Mouse (Mus musculus): ENCODE data around the gene Calm5.
"Not testable (repeated sequence)": the region's sequence is repeated elsewhere in the genome, so short reads cannot be mapped to it uniquely, and the experiment has no call there.

Calm5 gene

GRCm38 (mm10) chr13:3853648-3854333 lies at the start of gene Calm5:
Calm5 (plus strand) TSS chr13:3854173.
- DNase-seq: not testable (repeated sequence)

- DNase-seq: no peak
These were observed 49.8 kb upstream of the Calm5 start, which contains the start of gene Calml3 for GRCm38 (mm10) chr13:3804186-3804585. Calml3 (minus strand) TSS chr13:3804316.

GRCm38 (mm10) chr13:3805132-3805531 lies 48.8 kb upstream of the Calm5 start:
- DNase-seq: no peak

DNA sequence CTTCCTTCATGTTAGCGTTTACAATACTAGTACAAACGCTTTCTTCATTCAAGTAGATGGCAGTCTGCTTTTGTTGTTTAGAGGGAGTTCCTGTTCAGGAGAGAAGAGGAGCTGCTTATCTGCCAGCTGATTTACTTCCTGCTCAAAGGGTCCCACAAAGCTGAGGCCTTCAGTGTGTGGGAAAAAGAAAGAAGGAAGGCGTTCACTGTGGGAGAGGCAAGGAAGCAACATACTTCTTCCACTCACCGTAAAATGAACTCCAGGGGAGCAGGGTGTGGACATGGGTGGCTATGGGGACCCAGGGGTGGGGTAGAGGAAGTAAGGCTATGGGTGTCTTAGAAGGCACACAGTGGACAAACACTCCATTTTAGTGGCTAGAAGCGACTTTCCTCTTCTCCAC lies 48.3 kb upstream of the Calm5 start:
- no peak for DNase-seq

- DNase-seq: no peak
These were observed 46.7 kb upstream of the Calm5 start for GRCm38 (mm10) chr13:3807131-3807827.

GRCm38 (mm10) chr13:3818012-3818739 lies 35.8 kb upstream of the Calm5 start:
- DNase-seq: no peak

GRCm38 (mm10) chr13:3818740-3819076 lies 35.3 kb upstream of the Calm5 start:
- DNase-seq: no peak

DNA sequence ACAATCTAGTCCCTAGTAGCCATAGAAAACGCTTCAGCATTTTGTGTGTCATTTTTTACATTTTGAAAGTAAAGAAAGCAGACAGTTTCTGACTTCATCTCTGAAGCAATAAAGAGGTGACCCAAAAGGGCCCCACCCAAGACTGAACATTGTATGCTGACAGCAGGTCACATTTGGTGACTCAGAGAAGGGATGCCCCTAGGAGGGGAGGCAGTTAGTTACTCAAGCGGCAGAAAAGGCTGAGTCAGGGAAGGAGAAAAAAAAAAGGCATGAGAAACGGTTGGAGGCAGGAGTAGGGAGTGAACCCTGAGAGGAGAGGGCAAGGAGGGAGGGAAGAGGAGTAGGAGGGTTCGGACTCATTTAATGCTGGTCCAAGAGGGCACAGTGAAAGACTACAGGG lies 31.9 kb upstream of the Calm5 start:
- no peak for DNase-seq

- DNase-seq: no peak
These were observed 28.2 kb upstream of the Calm5 start for GRCm38 (mm10) chr13:3825726-3826125.

DNA sequence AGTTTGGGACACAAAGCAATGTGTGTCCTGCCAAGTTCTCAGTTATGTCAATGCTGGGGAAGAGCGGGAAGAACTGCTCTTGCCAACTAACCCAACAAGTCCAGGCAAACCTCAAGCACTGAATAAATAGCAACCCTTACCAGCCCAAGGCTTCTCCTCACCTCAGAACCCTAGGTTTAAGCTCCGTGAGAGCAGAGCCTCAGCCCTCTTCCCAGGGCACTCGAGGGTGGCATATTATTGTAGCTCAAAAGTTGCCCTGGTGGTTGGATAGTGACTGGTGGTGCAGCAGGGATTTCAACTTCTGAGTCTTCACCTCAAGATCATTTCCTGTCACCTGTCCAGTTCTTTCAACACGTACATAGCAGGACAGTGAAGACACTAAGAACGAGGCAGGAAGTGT lies 22.4 kb upstream of the Calm5 start:
- no peak for DNase-seq

GRCm38 (mm10) chr13:3831994-3832393 lies 22.0 kb upstream of the Calm5 start:
- no peak for DNase-seq

- no peak for DNase-seq
These were observed 21.5 kb upstream of the Calm5 start for GRCm38 (mm10) chr13:3832450-3832849.

DNA sequence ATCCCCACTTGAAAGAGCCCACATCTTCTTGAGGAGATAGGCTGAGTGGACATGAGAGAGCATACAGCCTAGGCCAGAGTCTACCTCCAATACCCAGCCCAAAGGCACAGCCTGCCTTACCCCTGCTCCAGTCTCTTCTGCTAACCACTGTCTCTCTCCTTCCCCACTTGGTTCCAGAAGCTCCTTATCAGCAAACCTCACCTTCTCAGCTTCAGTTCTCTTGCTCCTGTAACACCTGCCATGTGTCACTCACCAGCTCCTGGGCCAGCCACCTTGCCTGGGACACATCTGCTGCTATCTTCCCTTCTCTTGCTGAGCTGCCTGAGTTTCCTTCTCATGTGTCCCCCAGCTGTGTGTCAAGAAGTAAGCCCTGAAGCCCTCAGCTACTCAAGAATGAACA lies 20.3 kb upstream of the Calm5 start:
- not testable (repeated sequence) for DNase-seq

DNA sequence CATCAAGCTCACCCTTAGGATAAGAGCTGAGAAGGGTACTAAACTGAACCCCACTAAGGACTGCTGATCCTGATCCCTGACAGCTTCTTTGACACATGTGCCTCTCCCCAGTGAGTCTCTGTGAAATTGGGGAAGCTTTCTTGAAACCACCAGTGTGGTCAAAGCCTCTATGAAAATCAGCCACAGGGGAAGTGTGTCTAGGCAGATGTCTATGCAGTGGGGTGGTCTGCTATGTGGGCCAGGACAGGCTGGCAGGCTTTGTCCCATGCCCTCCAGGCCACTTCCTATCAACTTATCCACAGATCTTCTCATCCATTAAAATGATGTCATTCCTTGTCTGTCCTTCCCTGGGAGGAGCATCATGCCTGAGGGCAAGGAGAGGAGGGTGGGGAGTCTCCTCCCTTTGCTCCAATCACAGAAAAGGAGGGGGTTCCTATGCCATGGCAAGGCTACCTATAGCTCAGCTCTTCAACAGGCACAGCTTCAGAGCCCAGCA lies 16.6 kb upstream of the Calm5 start, which contains the start of gene Calm4:
TSS of gene Calm4 (plus strand) at position 446 of the 496 bp plus-strand sequence.
- not testable (repeated sequence) for DNase-seq

DNA sequence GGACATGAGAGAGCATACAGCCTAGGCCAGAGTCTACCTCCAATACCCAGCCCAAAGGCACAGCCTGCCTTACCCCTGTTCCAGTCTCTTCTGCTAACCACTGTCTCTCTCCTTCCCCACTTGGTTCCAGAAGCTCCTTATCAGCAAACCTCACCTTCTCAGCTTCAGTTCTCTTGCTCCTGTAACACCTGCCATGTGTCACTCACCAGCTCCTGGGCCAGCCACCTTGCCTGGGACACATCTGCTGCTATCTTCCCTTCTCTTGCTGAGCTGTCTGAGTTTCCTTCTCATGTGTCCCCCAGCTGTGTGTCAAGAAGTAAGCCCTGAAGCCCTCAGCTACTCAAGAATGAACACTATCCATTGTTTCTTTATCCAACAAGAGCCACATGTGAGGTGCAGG lies 13.3 kb upstream of the Calm5 start:
- DNase-seq: not testable (repeated sequence)

DNA sequence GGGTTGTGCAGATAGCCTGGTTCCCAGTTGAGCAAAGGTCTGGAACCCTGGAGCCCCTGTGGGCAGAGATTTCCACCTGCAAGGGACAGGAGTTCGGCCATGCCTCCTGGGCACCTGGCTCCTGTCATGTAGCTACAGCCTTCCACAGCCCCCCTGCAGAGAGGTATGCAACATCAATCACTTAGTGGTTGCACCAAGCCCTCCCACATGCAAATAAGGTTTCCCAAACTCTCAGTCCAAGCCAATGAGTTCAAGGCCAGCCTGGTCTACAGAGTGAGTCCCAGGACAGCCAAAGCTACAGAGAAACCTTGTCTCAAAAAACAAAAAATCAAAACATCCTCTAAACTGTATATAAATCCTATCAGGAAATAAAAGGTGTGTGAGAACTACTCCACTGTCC lies 3.6 kb upstream of the Calm5 start:
- no peak for DNase-seq

DNA sequence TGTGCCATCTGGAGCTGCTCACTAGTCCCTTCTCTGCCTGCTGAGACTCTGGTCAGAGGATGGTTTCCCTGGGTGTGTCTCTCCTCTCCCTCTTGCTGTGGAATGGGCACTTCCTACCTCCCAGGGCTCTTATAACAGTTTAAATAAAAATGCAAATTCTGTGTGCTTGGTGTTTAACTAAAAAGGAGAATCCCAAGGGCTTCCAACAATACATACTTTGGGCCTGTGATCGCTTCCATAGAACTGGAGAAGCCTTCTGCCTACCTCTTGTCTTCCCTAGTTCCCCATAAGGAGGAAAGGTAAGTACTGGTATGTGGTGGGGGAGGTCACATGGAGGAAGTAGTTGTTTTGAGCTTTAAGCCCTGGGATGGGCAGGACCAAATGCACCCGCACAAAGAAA lies 883 bp downstream of the Calm5 start:
- DNase-seq: no peak

DNA sequence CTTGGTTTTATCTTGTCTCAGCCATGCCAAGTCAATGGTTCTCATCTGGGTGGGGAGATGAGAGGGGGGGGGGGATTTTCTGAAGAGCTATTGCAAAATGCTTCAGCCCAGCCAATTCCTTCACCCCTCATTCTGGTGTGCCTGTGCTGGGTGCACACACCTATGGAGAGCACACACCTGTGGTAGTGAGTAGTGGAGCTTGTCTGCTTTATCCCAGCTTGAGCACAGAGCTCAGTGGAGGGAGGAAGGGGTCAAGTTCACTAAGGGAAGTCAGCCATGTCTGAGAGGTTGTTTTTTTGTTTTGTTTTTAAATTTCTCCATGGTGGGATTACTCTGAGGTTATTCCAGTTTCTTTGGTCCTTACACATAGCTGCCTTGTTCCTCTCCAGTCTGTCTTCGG lies 2.3 kb downstream of the Calm5 start:
- DNase-seq: no peak

- DNase-seq: no peak
These were observed 7.3 kb downstream of the Calm5 start for GRCm38 (mm10) chr13:3861251-3861650.

DNA sequence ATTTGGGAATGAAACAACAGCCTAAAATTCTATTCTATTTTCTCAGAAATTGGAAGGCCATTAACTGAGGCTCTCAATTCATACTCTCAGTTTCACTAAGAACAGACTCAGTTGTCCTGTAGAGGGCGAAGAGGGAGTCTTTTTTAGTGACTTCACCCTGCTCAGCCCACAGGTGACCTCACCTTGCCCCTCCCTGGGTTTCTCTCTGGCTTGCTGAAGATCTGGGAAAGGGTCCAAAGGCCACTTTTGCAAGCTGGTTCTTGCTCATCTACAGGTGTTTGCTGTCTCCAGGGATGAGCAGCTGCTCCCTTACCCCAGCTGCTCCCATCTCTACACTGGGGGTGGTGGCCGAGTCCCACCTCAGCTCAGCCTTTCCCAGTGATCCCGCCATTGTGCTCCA lies 8.4 kb downstream of the Calm5 start:
- no peak for DNase-seq

DNA sequence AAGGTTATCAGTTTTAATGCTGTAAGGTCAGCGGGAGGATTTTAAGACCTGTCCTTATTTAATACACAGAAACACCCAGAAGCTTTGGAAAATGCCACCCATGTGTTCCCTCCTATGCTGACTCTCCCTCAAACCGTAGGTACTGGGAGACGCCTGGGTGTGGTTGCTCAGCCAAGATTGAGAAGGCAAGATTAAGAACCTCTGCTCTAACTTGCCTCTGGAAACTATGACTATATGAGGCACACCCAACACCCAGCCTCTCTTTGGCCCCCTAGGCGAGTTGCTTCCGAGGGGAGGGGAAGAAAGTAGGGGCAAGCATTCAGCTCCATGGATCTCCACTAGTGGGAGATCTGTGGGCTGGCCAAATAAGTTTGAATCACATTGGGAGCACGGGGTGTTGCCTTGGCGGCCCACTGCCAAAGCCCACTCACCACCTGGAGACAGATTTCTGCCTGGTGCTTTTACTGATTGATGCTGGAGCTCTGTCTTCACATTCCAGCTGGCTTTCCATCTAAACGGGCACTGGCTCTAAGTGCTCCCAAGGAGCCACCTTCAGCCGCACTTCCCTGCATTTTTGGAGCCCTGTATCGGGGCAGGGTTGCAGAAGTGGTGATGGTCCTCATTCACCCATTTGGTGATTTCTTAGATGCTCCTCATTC lies 9.1 kb downstream of the Calm5 start:
- no peak for DNase-seq

DNA sequence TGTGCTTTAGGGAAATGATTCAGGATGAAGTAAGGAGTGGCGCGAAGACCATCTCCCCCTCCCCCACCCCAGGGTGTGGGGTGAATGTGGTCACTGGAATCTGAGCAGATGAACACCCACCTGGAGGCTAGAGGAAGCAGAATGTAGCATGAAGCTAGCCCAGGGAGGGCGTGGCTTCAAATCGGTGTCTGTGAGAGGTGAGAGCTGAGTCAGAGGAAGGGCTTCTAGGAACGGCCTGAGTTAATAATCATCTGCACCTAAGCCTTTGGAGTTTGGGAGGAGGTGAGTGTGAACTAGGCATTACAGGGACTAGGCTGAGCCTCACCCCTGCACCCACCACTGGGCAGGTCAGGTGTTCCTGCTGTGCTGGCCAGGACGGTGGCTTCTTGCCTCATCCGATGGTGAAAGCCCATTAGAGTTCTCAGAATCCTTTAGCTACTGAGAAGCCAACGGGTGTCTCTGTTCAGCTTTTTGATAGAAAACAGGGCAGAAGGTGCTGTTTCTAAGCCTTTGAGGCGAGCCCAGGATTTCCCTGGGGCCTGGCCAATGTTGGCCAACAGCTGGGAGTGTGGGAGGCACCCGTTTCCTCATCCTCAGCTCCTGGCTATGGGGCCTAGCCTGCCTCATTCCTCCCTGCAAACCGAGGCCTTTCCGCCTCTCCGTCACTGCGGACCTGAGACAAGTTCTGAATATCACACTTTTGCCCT lies 11.8 kb downstream of the Calm5 start:
- DNase-seq: no peak

Data from spleen, adult 18-20 months (tissue).